Mouse (Mus musculus) C2C12 (cell line): Measurements from ENCODE around the gene Tubb4b. TPM values are rescaled to one million over a fixed set of nuclear protein-coding genes. Genes with fewer than 3 reads are reported as not detected.
A peak's percentile ranks its signal among the peaks of the same experiment; 100 is the strongest.

Experiments used
- H3K27me3 ChIP-seq: one replicate; pipeline ENCODE4 v1.6.1; 2011; ENCODE audit not compliant: control insufficient read depth, insufficient read depth, insufficient read length
- H3K36me3 ChIP-seq: one replicate; pipeline ENCODE4 v1.6.1; 2011; ENCODE audit not compliant: control insufficient read depth, insufficient read depth
- H3K4me3 ChIP-seq: one replicate; pipeline ENCODE4 v1.5.1; 2011; ENCODE audit warnings: mild to moderate bottlenecking, control low read depth; ENCODE audit not compliant: poor library complexity, insufficient read depth, severe bottlenecking
- H3K79me2 ChIP-seq: one replicate; pipeline ENCODE4 v1.6.1; 2011; ENCODE audit not compliant: control insufficient read depth, insufficient read depth
- H3K79me3 ChIP-seq: one replicate; pipeline ENCODE4 v1.6.1; 2011; ENCODE audit warnings: low read depth, control low read depth
- H3ac ChIP-seq: one replicate; pipeline ENCODE3; 2011; ENCODE audit warnings: low read depth; ENCODE audit not compliant: control insufficient read depth, insufficient read length
- CEBPB ChIP-seq: IDR thresholded peaks from one replicate; pipeline ENCODE4 v1.6.1; 2011; ENCODE audit warnings: low read depth, mild to moderate bottlenecking, control low read depth, moderate library complexity
- CTCF ChIP-seq: IDR thresholded peaks from one replicate; pipeline ENCODE4 v1.5.1; 2011; ENCODE audit not compliant: control insufficient read depth, insufficient read depth, insufficient read length
- FOSL1 ChIP-seq: IDR thresholded peaks from one replicate; pipeline ENCODE4 v1.8.0; 2011; ENCODE audit warnings: mild to moderate bottlenecking, low read length; ENCODE audit not compliant: poor library complexity, insufficient read depth, severe bottlenecking
- MAX ChIP-seq: IDR thresholded peaks from one replicate; pipeline ENCODE4 v1.6.1; 2011; ENCODE audit warnings: mild to moderate bottlenecking, control low read depth
- MYOD1 ChIP-seq: IDR thresholded peaks from one replicate; pipeline ENCODE4 v1.6.1; 2011; ENCODE audit warnings: low read depth; ENCODE audit not compliant: control insufficient read depth, insufficient read length
- MYOG ChIP-seq: IDR thresholded peaks from one replicate; pipeline ENCODE4 v1.6.1; 2011; ENCODE audit not compliant: control insufficient read depth, insufficient read length; ENCODE audit errors: extremely low read depth
- USF1 ChIP-seq: IDR thresholded peaks from one replicate; pipeline ENCODE4 v1.6.1; 2011; ENCODE audit warnings: low read depth, mild to moderate bottlenecking, control low read depth, moderate library complexity
- polyA plus RNA-seq: library from polyadenylated mRNA; unstranded; fragments of >200 nt; fragmentation: generic; extraction: Trizol; gene quantifications from one replicate; pipeline ENCODE4 v1.2.1, GENCODE M21; 2012; ENCODE audit warnings: missing spikeins

Tubb4b gene
- polyA plus RNA-seq, 1 experiment = 800 TPM

DNA sequence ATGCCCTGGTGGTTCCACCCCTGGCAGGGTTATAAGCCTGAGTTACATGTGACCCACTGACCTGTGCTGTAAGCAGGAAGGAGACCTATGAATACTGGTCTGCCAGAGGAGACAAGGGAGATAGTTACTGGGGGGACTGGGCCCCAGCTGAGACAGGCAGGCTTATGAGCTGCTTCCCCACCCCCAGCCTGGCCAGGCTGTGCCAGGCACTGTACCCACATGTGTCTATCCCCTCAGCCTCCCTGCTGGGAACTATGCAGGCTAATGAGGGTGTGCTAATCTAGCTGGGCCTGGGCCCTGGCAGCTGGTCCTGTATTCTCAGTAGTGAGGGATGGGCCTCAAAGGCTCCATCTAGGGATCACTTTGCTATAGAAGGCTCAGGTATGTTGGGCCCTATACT lies 42.7 kb upstream of the Tubb4b start:
- H3K79me3 ChIP-seq = peaks cover 19% of the 10 kb centered on the region
- peaks cover 76% of the 10 kb centered on the region for H3K79me2 ChIP-seq
- no peaks in the 10 kb centered on the region for H3K27me3 ChIP-seq
- peaks cover 18% of the 10 kb centered on the region for H3K36me3 ChIP-seq
- TF ChIP-seq MAX (no peak), MYOD1 (no peak), FOSL1 (no peak), CEBPB (no peak), MYOG (no peak), USF1 (no peak), CTCF (no peak)
- no peak overlapping the region for H3K4me3 ChIP-seq
- no peak overlapping the region for H3ac ChIP-seq

GRCm38 (mm10) chr2:25266720-25267119 lies 42.2 kb upstream of the Tubb4b start:
- Histone ChIP-seq H3K4me3 (no peak overlapping the region), H3K27me3 (no peaks in the 10 kb centered on the region)

DNA sequence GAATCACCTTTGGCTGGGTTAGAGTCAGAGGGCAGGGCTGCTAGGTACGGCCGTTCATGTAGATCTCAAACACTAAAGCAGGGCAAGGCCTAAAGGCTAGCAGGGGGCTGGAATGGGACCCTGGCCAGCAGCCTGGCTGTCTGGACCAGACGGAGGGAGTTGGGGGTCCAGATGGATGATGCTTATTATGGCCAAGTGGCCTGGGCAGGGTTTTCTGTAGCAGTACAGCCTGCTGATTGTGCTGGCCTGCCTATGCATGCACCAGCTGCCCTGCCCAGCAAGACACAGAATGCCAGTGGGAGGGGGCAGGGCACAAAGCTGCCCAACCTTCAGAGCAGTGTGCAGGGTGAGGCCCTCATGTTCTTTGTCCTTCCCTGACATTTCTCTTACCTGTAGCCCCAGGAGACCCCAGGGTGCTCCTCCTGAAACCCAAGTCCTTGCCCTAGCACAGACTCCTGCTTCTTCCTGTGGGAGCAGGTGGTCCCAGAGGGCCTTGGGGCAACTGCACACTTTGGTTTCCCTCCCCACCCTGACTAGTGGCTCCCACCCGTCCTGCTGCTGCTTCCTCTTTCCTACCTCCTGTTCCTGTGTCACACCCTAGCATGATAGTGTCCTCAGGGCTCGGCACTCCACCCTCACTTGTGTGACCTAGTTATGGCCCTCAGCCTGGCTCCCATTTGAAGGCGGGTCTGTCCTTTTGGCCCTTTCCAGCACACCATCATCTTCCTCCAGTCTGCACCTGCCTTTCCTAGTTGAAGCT lies 41.6 kb upstream of the Tubb4b start:
- no peak for TF ChIP-seq MYOD1
- TF ChIP-seq FOSL1 = no peak
- Histone ChIP-seq H3K79me3 (peaks cover 13% of the 10 kb centered on the region), H3K79me2 (peaks cover 64% of the 10 kb centered on the region), H3K4me3 (no peak overlapping the region), H3K27me3 (no peaks in the 10 kb centered on the region), H3ac (peak overlapping the region; percentile 21), H3K36me3 (peaks cover 16% of the 10 kb centered on the region)

More at GRCm38 (mm10) chr2:25266720-25267119, 42.2 kb upstream of the Tubb4b start:
- no peak overlapping the region for H3ac ChIP-seq
- H3K79me3 ChIP-seq = peaks cover 19% of the 10 kb centered on the region
- H3K36me3 ChIP-seq = peaks cover 18% of the 10 kb centered on the region
- TF ChIP-seq CEBPB (no peak), MYOD1 (no peak), FOSL1 (no peak), MYOG (no peak), MAX (no peak), CTCF (no peak), USF1 (no peak)
- H3K79me2 ChIP-seq = peaks cover 71% of the 10 kb centered on the region

DNA sequence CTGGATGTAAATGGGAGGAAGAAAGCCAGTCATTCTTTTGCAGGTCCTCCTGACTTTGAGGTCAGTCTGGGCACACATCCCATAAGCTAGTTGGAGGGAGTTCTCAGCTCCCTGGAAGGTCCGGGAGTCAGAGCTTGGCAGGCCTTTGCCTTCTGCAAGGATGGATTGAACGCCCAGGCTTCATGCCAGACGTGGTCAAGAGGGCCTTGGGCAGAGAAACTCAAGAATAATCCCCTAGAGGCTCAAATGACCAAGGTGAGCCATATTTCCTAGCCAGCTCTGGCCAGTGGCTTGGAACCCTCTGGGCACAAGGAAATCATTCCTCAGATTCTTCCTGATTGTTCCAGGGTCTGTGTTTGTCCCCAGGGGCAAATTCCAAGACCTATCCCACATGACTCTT lies 40.3 kb upstream of the Tubb4b start:
- H3K4me3 ChIP-seq = no peak overlapping the region
- peaks cover 3% of the 10 kb centered on the region for H3K36me3 ChIP-seq
- no peak overlapping the region for H3ac ChIP-seq

DNA sequence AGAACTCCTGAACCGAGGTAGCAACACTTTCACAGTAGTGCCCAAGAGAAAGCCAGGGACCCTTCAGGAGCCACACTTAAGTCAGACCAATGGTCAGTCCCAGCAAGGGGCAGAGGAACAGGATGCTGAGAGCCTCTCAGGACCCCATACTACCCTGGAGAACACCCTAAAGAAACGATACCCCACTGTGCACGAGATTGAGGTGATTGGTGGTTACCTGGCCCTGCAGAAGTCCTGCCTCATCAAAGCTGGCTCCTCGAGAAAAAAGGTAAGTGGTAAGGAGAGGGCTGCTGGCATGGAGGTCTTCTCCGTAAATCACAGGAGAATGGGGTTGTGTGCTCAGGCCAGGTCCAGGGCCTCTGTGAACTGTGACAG lies 39.8 kb upstream of the Tubb4b start:
- Histone ChIP-seq H3ac (peak overlapping the region; percentile 35), H3K27me3 (no peaks in the 10 kb centered on the region), H3K79me3 (peaks cover 8% of the 10 kb centered on the region), H3K36me3 (peaks cover 3% of the 10 kb centered on the region), H3K79me2 (peaks cover 51% of the 10 kb centered on the region), H3K4me3 (no peak overlapping the region)
- TF ChIP-seq CEBPB = no peak
- TF ChIP-seq MYOG = no peak
- TF ChIP-seq FOSL1 = no peak
- TF ChIP-seq MYOD1 = no peak
- no peak for TF ChIP-seq USF1
- TF ChIP-seq CTCF = no peak
- no peak for TF ChIP-seq MAX

More for the DNA sequence above, 40.3 kb upstream of the Tubb4b start:
- no peak for TF ChIP-seq MYOD1
- TF ChIP-seq CTCF = no peak
- peaks cover 52% of the 10 kb centered on the region for H3K79me2 ChIP-seq
- H3K27me3 ChIP-seq = no peaks in the 10 kb centered on the region
- peaks cover 8% of the 10 kb centered on the region for H3K79me3 ChIP-seq

- Histone ChIP-seq H3K79me3 (peaks cover 8% of the 10 kb centered on the region), H3ac (peak overlapping the region; percentile 82), H3K27me3 (no peaks in the 10 kb centered on the region), H3K4me3 (peak overlapping the region; percentile 63), H3K36me3 (peaks cover 3% of the 10 kb centered on the region), H3K79me2 (peaks cover 51% of the 10 kb centered on the region)
- TF ChIP-seq CEBPB = no peak
- no peak for TF ChIP-seq USF1
- TF ChIP-seq MYOD1 = no peak
- no peak for TF ChIP-seq FOSL1
- TF ChIP-seq CTCF = no peak
- no peak for TF ChIP-seq MAX
- no peak for TF ChIP-seq MYOG
Measured at GRCm38 (mm10) chr2:25263623-25264285, 39.3 kb upstream of the Tubb4b start.
